Mouse (Mus musculus): ENCODE data around the gene Mep1a. TPM values are rescaled to one million over a fixed set of nuclear protein-coding genes. Genes with fewer than 3 reads are reported as not detected.
"Not testable (repeated sequence)": the region's sequence is repeated elsewhere in the genome, so short reads cannot be mapped to it uniquely, and the experiment has no call there.

Mep1a gene
- total RNA-seq, 2 experiments from 2014 or later = 0.12 TPM; not detected in 1

DNA sequence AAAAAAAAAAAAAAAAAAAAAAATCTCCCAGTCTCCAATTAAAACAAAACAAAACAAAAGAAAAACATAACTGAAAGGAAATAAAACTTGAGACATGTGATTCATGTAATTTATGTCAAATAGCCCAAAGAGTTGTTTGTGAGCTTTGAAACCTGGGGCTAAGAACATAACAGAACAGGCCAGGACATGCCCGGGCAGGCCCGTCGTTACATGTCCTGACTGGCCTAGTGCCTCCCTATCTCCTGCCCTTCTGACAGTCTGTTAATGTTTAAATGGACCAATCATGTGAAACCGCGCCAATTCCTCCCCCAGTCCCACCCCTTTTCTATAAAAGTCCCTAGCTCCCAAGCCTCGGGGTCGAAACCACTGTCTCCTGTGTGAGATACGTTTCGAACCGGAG lies 12.2 kb downstream of the Mep1a start:
- DNase-seq (ENCODE audit: extremely low spot score in 1 of 2, low spot score in 2 of 2); intact Hi-C loops (cut with DNase I): not testable (repeated sequence)

GRCm38 (mm10) chr17:43488439-43489151 lies 14.0 kb downstream of the Mep1a start:
- no peak for DNase-seq (ENCODE audit: extremely low spot score in 1 of 2, low spot score in 2 of 2)
- intact Hi-C loops (cut with DNase I) = no loop called here

DNA sequence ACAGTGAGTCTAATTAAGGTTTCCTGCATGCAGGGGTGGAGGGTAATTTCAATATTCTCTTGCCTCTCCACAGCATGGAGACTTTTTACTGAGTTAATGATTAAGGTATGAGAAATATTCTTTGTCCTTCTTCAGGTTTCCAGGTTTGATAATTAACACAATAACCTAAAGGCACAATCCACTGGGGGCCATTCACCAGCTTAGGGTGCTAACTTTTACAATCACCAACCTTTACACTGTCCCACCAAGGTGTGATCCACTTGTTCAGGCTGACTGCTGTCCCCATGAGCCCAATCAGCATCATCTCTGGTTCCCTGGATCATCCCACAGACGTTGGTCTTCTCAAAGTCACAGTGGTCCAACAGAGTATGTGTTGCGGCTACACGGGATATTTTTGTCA lies 16.6 kb downstream of the Mep1a start:
- intact Hi-C loops (cut with DNase I) = no loop called here

DNA sequence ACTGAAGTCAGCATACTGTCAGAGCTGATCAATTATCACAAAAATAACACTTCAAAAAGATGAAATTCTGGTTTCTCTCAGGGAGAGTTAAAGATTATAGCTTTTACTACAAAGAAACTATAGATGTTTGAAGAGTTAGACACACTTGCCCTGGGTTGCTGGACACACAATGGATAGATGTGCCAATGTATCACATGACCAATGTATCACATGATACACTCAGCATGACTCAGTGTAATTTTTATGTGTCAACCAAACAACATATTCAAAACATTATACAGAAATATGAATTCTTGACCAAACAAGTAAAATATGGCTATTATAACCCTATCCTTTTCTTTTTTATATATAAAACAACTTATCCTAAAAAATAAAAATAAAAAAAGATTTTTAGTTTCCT lies 25.0 kb downstream of the Mep1a start:
- no peak for DNase-seq (ENCODE audit: extremely low spot score in 1 of 2, low spot score in 2 of 2)
- intact Hi-C loops (cut with DNase I) = no loop called here

More for the DNA sequence above, 16.6 kb downstream of the Mep1a start:
- no peak for DNase-seq (ENCODE audit: extremely low spot score in 1 of 2, low spot score in 2 of 2)

DNA sequence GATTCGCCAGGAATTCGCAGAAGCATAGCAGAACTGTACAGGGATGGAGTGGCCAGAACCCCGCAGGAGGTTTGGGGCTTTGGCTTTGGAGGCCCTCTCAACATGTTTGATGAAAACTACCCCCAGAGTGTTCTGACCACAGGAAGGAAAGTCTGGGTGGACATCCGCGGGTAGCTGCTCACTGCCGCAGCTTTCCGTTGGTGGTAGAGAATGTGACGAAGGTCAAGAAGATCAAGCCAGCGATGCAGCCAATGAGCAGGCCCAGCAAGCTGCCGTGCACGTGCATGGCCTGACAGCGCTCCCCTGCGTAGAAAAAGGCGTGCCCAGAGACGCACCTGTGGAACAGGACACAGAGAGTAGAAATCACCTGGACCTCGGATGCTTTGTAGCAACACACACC lies 27.8 kb downstream of the Mep1a start:
- intact Hi-C loops (cut with DNase I) = no loop called here
- DNase-seq (ENCODE audit: extremely low spot score in 1 of 2, low spot score in 2 of 2) = no peak

DNA sequence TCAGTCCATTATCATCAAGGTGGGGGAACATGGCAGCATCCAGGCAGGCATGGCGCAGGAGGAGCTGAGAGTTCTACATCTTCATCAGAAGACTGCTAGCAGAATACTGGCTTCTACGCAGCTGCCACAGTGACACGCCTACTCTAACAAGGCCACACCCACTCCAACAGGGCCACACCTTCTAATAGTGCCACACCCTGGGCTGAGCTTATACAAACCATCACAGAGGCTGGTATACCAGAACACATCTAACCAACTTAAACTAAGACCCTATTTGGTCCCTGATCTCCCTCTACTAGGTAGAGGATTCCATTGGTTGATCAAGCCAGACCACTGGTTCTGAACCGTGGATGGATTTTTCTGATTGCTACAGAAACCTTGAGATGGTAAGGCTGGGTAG lies 30.1 kb downstream of the Mep1a start:
- DNase-seq (ENCODE audit: extremely low spot score in 1 of 2, low spot score in 2 of 2) = no peak
- intact Hi-C loops (cut with DNase I) = no loop called here

DNA sequence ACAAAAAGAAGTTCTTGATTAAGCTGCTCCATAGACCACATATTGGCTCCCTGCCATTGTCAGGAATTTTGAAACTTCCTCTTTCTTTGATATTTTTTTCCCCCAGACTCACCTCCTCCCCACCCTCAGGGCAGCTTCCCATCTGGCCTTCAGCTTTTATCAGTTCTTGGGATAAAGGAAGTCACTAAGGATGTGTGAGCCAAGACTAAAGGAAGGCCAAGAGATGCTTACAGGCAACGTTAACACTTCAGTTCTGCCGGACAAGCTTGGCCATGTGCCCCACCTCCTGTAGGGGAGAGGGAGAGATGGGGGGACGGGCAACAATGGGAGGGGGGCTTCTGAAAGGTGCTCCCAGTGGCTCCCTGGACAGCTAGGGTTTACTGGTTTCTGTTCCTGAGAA lies 32.6 kb downstream of the Mep1a start:
- DNase-seq (ENCODE audit: extremely low spot score in 1 of 2, low spot score in 2 of 2) = peak in 1 of 2 experiments; percentile 31
- intact Hi-C loops (cut with DNase I) = no loop called here

DNA sequence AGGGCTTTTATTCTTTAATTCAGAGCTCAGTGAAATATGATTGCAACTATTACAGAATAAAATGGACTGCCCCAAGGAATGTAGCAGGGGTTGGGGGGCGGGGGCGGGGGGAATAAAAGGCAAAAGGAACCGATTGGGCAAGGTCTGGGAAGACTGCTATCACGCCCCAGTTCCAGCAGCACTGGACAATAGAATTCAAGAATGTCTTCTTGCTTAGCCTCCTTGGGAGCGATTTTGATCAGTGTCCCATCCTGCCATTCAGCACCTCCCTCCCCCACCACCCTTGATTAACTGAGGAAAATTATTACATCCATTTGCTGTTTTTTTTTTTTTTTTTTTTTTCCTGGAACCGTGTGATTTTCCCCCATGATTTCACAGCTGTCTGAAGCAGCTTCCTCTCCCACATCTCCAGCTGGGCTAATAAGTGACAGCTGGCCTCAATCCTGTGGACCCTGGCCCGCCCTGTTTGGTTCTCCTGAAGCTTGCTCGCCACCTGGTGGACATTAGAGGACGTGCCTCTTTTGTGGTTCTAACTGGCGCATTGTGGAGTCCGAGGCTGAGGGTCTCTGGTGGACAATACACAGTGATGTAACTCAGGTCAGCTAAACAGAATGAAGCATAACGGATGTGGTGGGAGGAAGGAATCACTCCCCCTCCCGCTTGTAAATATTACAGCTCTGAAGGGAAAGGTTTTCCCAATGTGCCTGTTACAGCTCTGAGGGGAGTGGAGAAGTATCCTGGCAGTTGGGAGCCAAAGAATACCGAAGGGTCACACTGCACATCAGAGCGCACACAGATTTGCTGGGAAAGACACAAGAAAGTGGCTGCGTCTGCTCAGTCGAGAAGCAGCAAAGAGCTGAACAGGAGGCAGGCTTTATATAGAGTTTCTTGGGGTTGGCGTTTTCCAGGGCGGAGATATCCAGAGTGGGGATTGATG lies 42.1 kb downstream of the Mep1a start:
- intact Hi-C loops (cut with DNase I) = loop anchor here (1.0 kb wide), 1 partner anchor 195 kb away; no protein-coding TSS in a partner anchor
- peak; percentile 60 to 88 for DNase-seq (ENCODE audit: extremely low spot score in 1 of 2, low spot score in 2 of 2)

DNA sequence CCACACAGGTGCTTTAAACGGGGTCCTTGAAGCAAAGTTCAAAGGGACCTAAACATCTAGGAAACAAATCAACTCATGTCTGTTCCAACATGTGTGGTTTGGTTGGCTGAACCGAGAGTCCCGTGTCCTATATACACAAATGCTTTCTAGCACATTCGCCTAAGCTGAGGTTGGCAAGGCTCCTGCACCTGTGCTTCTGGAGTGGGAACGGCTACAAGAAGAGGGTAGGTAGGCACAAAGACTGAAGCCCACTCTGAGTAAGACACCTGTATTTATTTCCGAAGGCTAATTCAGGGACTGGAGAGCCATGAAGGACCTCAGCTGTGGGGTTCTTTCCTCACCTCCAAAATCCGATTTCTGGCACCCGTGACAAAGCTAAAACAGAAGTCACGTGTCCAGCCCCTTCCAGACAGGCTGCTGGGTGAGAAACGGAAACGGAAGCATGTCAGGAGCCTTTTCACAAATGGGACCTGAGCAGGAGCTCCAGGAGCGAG lies 42.8 kb downstream of the Mep1a start:
- intact Hi-C loops (cut with DNase I) = loop anchor here (1.0 to 5.0 kb wide), 3 partner anchors 132 to 447 kb away; no protein-coding TSS in a partner anchor
- DNase-seq (ENCODE audit: extremely low spot score in 1 of 2, low spot score in 2 of 2) = peak in 1 of 2 experiments; percentile 29

- intact Hi-C loops (cut with DNase I) = loop anchor here (5.0 kb wide), 2 partner anchors 131 to 446 kb away; no protein-coding TSS in a partner anchor
- peak; percentile 66 to 81 for DNase-seq (ENCODE audit: extremely low spot score in 1 of 2, low spot score in 2 of 2)
Observed at GRCm38 (mm10) chr17:43458598-43458997, 44.0 kb downstream of the Mep1a start.

- no peak for DNase-seq (ENCODE audit: extremely low spot score in 1 of 2, low spot score in 2 of 2)
- intact Hi-C loops (cut with DNase I) = no loop called here
Observed at GRCm38 (mm10) chr17:43451216-43451615, 51.4 kb downstream of the Mep1a start.

DNA sequence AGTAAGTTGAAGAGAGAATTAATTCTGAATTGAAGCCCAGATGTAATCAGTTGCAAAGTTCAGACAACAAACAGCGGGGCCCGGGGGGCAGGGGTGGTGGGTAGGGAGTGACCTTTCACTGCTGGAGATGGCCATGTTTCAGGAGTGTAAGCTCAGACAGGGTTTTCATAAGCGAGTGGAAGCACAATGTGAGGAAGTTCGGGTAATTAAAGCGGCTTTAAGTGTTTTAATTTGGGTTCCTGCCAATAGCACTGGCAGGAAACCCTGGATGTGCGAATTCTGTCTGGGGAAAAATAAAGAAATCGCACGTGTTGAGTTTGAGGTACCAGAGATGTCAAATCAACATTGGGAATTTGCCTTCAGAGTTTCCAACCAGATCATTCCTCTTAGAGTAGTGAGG lies 68.1 kb downstream of the Mep1a start:
- DNase-seq (ENCODE audit: extremely low spot score in 1 of 2, low spot score in 2 of 2) = peak in 1 of 2 experiments; percentile 28
- intact Hi-C loops (cut with DNase I) = no loop called here

DNA sequence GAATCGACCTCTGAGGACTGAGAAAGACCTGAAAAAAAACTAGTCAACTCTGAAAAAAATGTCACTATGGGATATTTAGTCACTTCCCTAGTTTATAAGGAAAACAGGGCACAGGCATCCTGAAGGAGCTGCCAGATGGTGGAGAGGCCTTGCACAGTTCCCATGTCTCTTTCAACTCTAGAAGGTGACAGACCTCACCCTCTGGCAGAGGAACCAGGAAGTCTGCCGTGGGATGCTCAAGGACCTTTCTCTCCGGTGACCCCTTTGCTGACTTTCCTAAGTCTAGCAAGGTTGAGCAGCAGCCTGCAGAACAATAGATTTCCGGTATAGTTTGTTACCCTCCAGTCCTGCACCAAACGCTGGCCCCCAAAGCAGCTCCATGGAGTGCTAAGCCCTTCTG lies 70.9 kb downstream of the Mep1a start:
- DNase-seq (ENCODE audit: extremely low spot score in 1 of 2, low spot score in 2 of 2) = peak in 1 of 2 experiments; percentile 35
- intact Hi-C loops (cut with DNase I) = no loop called here

Other genes with a start within 250 kb of the Mep1a start
- not detected for gene Adgrf1, start 232.5 kb downstream of the Mep1a start, total RNA-seq (2021)
- 10 to 100 TPM; 25.6 to 29.3 TPM for gene Adgrf5, start 142.4 kb downstream of the Mep1a start, total RNA-seq (2021)
- not detected for gene Ankrd66, start 40.8 kb upstream of the Mep1a start, total RNA-seq (2021)
- 10 to 100 TPM; 48.4 to 51.9 TPM for gene Pla2g7, start 65.3 kb upstream of the Mep1a start, total RNA-seq (2021)
- 1 to 10 TPM; 1.4 to 2.2 TPM for gene Tdrd6, start 127.5 kb upstream of the Mep1a start, total RNA-seq (2021)
- gene Slc25a27, start 164.4 kb upstream of the Mep1a start, total RNA-seq (2021) = 10 to 100 TPM; 39.5 to 40.9 TPM
- 1 to 10 TPM; 1.4 to 1.7 TPM for gene Cyp39a1, start 164.6 kb upstream of the Mep1a start, total RNA-seq (2021)

All from left cerebral cortex, postnatal 10 days (tissue).